Mouse (Mus musculus): ENCODE results near the gene Tha1.
A peak's percentile ranks its signal among the peaks of the same experiment; 100 is the strongest.

Gene Tha1

GRCm38 (mm10) chr11:117824060-117824969, 49.0 kb downstream of the Tha1 start:
- peak; percentile 90 for DNase-seq

DNA sequence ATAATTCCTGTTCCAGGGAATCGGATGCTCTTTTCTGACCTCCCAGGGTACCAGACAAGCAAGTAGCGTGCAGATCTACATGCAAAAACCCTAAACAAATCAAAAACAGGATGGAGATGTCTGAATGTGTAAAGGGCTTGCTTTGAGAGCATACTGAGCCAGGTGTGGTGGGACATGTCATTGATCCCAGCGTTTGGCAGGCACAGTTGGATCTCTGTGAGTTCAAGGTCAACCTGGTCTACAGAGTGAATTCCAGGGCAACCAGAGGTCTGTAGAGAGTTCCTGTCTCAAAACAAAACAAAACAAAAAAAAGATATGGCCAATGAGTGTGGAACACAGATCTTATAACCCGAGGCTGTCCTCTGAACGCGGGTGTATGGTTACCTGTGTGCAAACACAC, 49.9 kb downstream of the Tha1 start:
- no peak for DNase-seq

- peak; percentile 62 for DNase-seq
Measured at GRCm38 (mm10) chr11:117822728-117823241, 50.5 kb downstream of the Tha1 start.

DNA sequence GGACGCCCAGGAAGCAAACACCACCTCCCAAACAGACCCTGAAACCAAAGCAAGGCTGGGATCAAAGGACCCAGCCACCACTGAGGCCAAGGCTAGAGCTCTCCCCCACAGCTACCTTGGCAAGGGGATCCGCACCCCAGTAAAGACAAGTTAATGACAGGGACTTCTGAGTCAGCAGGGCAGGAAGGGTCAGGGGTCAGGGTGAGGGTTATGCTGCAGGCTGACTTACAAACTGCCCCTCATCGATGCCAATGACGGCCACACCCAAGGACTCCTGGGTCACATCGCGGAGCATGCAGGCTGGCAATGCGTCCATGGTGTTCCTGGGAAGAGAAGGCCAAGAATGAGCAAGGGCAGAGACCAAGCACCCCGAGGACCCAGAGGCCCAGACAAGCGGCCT, 51.4 kb downstream of the Tha1 start:
- no peak for DNase-seq

- DNase-seq, result no peak
Measured at GRCm38 (mm10) chr11:117820173-117820572, 53.1 kb downstream of the Tha1 start.

- DNase-seq, result no peak
Measured at GRCm38 (mm10) chr11:117819095-117819494, 54.2 kb downstream of the Tha1 start.
